Mouse (Mus musculus) neural tube, embryonic 15.5 days (tissue): ENCODE data around the gene Glb1l2. TPM values are rescaled to one million over a fixed set of nuclear protein-coding genes. Genes with fewer than 3 reads are reported as not detected.

Experiments used
- ATAC-seq: fragments of 200-750 bp; cut with Nextera tagmentation; 2 replicates; pipeline ENCODE4 v1.8.0; 2017; ENCODE audit warnings: mild to moderate bottlenecking, moderate TSS enrichment, moderate library complexity; ENCODE audit not compliant: low FRiP score
- H3K27ac ChIP-seq: fragments of 300-500 bp; sonication (generic); replicated peaks from 2 replicates; pipeline ENCODE4 v1.5.1; 2015; ENCODE audit warnings: mild to moderate bottlenecking, inconsistent platforms
- H3K27me3 ChIP-seq: fragments of 300-500 bp; sonication (generic); replicated peaks from 2 replicates; pipeline ENCODE4 v1.6.1; 2015; ENCODE audit warnings: inconsistent platforms
- H3K36me3 ChIP-seq: fragments of 300-500 bp; sonication (generic); 2 replicates; pipeline ENCODE4 v1.6.1; 2015; ENCODE audit warnings: inconsistent platforms
- H3K4me1 ChIP-seq: fragments of 300-500 bp; sonication (generic); 2 replicates; pipeline ENCODE4 v1.6.1; 2015; ENCODE audit warnings: inconsistent platforms
- H3K4me2 ChIP-seq: fragments of 300-500 bp; sonication (generic); 2 replicates; pipeline ENCODE4 v1.6.1; 2015; ENCODE audit warnings: inconsistent platforms, mild to moderate bottlenecking, moderate library complexity
- H3K4me3 ChIP-seq: fragments of 300-500 bp; sonication (generic); replicated peaks from 2 replicates; pipeline ENCODE4 v1.5.1; 2015; ENCODE audit warnings: mild to moderate bottlenecking, inconsistent platforms
- H3K9ac ChIP-seq: fragments of 300-500 bp; sonication (generic); replicated peaks from 2 replicates; pipeline ENCODE4 v1.6.1; 2015; ENCODE audit warnings: mild to moderate bottlenecking, inconsistent platforms
- H3K9me3 ChIP-seq: fragments of 300-500 bp; sonication (generic); replicated peaks from 2 replicates; pipeline ENCODE4 v1.6.1; 2016; ENCODE audit warnings: inconsistent platforms
- WGBS: fragments of 180-500 bp; shearing (Covaris S2); methylation state at CpG from one replicate; pipeline ENCODE4 v1.1.7; 2015; ENCODE audit warnings: mixed read lengths; 5-methylcytosine and 5-hydroxymethylcytosine counted together
- polyA plus RNA-seq: library from polyadenylated mRNA; unstranded; fragments of >200 nt; fragmentation: Nextera tagmentation; extraction: Ambion mirVana; gene quantifications from 2 replicates; pipeline ENCODE4 v1.2.1, GENCODE M21; 2015

The Glb1l2 gene
- polyA plus RNA-seq, 1 experiment from 2014 or later, result 1.6 TPM

DNA sequence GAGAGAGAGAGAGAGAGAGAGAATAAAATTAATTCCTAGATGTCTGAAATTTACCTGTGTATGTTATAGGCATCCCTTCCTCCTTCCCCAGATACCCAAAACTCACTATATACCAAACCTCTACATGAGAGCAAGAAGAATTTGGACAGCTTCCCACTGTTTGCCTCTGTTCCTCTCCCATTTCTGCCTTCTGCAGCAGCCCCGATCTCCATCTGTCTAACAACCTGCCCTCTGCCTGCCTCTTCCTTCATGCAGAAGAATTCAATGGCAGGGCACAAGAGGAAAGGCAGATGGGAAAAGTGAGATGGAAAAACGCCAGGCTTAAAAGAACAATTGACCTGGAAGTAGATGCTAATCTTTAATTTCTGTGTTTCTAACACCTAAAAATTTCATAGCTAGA lies 77.7 kb downstream of the Glb1l2 start:
- H3K27ac ChIP-seq, result no peak overlapping the region
- no peak for ATAC-seq
- H3K4me1 ChIP-seq, result peaks cover 8% of the 10 kb centered on the region
- H3K9me3 ChIP-seq, result no peaks in the 10 kb centered on the region
- WGBS, result 76% methylated on average over 2 of the region's 2 CpGs
- H3K27me3 ChIP-seq, result no peaks in the 10 kb centered on the region; the same call in 1 of the 2 replicates
- H3K36me3 ChIP-seq, result no peaks in the 10 kb centered on the region
- H3K4me2 ChIP-seq, result no peak overlapping the region
- H3K9ac ChIP-seq, result no peak overlapping the region
- H3K4me3 ChIP-seq, result no peak overlapping the region

DNA sequence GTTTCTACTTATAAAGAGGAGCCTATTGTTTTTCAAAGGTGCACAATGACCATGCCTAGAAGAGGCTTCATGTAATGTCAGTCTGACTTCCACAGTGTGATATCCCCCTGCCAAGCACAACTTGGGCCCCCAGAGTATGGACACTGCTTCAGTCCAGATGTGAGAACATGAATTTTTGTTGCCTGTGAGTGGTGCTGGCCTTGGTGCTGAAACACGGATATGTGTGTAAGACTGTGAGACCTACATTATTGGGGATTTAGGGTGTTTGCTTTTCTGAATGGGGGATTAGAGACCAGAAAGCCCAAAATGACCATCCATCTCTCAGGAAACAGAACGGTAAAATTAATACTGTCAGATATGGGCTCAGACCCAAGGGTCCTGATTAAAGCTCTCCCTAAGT lies 78.8 kb downstream of the Glb1l2 start:
- Histone ChIP-seq H3K4me1 (peaks cover 2% of the 10 kb centered on the region; the same call in 1 of the 2 replicates), H3K4me3 (no peak overlapping the region), H3K36me3 (no peaks in the 10 kb centered on the region), H3K9ac (no peak overlapping the region), H3K4me2 (no peak overlapping the region), H3K9me3 (no peaks in the 10 kb centered on the region), H3K27ac (no peak overlapping the region), H3K27me3 (no peaks in the 10 kb centered on the region; the same call in 1 of the 2 replicates)
- ATAC-seq, result no peak
- 51% methylated on average over 2 of the region's 2 CpGs for WGBS

DNA sequence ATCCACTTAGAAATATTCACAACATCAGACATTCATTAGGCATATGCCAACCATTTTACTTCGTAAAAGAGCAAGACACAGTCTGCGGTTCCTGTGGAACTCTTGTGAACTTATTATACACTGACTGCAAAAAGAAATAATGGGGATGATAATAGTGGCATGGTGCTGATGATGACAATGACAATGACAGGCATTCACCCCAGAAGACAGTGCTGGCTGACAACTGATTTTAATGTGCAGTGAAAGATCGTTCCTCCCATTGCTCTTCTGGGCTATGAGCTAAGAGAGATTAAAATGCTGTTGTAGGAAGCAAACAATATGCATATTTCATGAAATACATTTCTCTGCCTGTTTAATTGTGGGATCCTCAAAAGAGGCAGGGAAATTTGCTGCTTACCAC lies 80.6 kb downstream of the Glb1l2 start:
- no peak for ATAC-seq
- WGBS, result 76% methylated on average over 3 of the region's 3 CpGs

DNA sequence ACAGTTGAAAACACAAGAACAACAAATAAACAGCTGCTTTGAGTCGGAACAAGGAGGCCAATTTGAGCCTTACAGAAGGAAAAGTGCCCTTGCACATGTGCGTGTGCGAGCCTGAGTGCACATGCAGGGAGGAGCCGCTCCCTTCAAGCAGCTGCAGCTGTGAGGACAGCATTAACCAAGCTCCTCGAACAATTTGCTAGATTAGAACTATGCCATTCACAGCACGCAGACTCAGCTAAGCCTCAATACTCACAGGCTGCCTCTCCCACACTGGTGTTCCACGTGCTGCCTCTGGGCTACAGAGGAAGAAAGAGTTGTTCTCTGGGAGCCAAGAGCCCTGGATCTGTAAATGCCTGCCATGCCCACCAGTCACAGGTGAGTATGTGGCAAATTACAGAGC lies 84.5 kb downstream of the Glb1l2 start:
- H3K4me1 ChIP-seq, result peaks cover 9% of the 10 kb centered on the region
- H3K4me3 ChIP-seq, result no peak overlapping the region
- no peaks in the 10 kb centered on the region; the same call in 1 of the 2 replicates for H3K27me3 ChIP-seq
- H3K9me3 ChIP-seq, result no peaks in the 10 kb centered on the region
- WGBS, result 60% methylated on average over 7 of the region's 7 CpGs
- no peak overlapping the region for H3K9ac ChIP-seq
- ATAC-seq, result no peak
- no peak overlapping the region for H3K4me2 ChIP-seq
- H3K36me3 ChIP-seq, result no peaks in the 10 kb centered on the region
- no peak overlapping the region for H3K27ac ChIP-seq

More for the DNA sequence above, 80.6 kb downstream of the Glb1l2 start:
- Histone ChIP-seq H3K27me3 (no peaks in the 10 kb centered on the region; the same call in 1 of the 2 replicates), H3K4me1 (no peaks in the 10 kb centered on the region), H3K9ac (no peak overlapping the region), H3K9me3 (no peaks in the 10 kb centered on the region), H3K4me2 (no peak overlapping the region), H3K4me3 (no peak overlapping the region), H3K27ac (no peak overlapping the region), H3K36me3 (no peaks in the 10 kb centered on the region)

DNA sequence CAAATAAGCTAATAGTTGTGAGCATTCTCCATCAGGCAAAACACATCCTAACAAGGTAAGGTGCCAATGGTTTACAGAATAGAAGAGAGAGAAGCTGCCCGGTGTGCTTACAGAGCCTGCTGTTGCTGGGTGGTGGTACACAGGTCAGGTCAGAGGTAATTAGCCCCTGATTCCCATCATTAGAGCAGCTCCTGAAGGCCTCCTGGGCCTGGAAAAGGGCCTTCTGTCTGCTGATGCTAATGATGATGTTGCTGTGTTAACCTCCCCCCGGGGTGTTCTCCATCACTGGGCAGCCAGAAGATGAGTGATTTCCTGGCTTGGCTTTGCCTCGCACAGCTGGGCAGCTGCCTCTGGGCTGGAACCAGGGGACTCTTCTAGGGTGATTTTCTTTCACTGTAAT lies 87.9 kb downstream of the Glb1l2 start:
- Histone ChIP-seq H3K27me3 (no peaks in the 10 kb centered on the region), H3K27ac (peak overlapping the region; percentile 10; the same call in 1 of the 2 replicates), H3K4me2 (no peak overlapping the region), H3K36me3 (no peaks in the 10 kb centered on the region), H3K9ac (no peak overlapping the region), H3K9me3 (no peaks in the 10 kb centered on the region), H3K4me1 (peaks cover 9% of the 10 kb centered on the region), H3K4me3 (no peak overlapping the region)
- 28% methylated on average over 3 of the region's 3 CpGs for WGBS
- no peak for ATAC-seq

Other genes starting within 250 kb of the Glb1l2 start
- 34.9 and 43.8 TPM in 2 replicates for gene B3gat1, start 72.7 kb downstream of the Glb1l2 start, polyA plus RNA-seq
- not detected in 2 replicates for gene Glb1l3, start 54.4 kb upstream of the Glb1l2 start, polyA plus RNA-seq
- not detected in 2 replicates for gene Gm1110, start 116.6 kb upstream of the Glb1l2 start, polyA plus RNA-seq
- gene Acad8, start 193.1 kb upstream of the Glb1l2 start, polyA plus RNA-seq, result 30.7 and 33.5 TPM in 2 replicates
- gene Thyn1, start 193.2 kb upstream of the Glb1l2 start, polyA plus RNA-seq, result 140 and 148 TPM in 2 replicates
- 80.2 and 80.3 TPM in 2 replicates for gene Vps26b, start 223.6 kb upstream of the Glb1l2 start, polyA plus RNA-seq
- gene Ncapd3, start 223.7 kb upstream of the Glb1l2 start, polyA plus RNA-seq, result 12.6 and 16.7 TPM in 2 replicates